Mouse (Mus musculus) bone marrow macrophage, adult 2 months (primary cell): ENCODE results near the gene Fabp3.

Experiments
- CTCF ChIP-seq: IDR thresholded peaks from 2 replicates; pipeline ENCODE4 v1.5.1; 2012; ENCODE audit warnings: low read depth, mild to moderate bottlenecking, low read length, moderate library complexity
- POLR2A ChIP-seq: IDR thresholded peaks from 2 replicates; pipeline ENCODE4 v1.6.1; 2012; ENCODE audit warnings: mild to moderate bottlenecking, low read depth, low read length, borderline replicate concordance

GRCm38 (mm10) chr4:130315771-130316527 is 7.6 kb downstream of the Fabp3 start:
- no peak for TF ChIP-seq CTCF
- TF ChIP-seq POLR2A: no peak
